Mouse (Mus musculus) cortical plate, adult 2 months (tissue): ENCODE measurements around the gene Tceal7.

ENCODE experiments used
- CTCF ChIP-seq: fragments of 200-500 bp; IDR thresholded peaks from 2 replicates; pipeline ENCODE4 v1.5.1; 2011; ENCODE audit warnings: mild to moderate bottlenecking, control low read depth, low read length; ENCODE audit not compliant: insufficient read depth; ENCODE audit errors: extremely low read depth
- POLR2A ChIP-seq: fragments of 200-500 bp; IDR thresholded peaks from 2 replicates; pipeline ENCODE4 v1.6.1; 2011; ENCODE audit warnings: mild to moderate bottlenecking, low read length, control low read depth; ENCODE audit not compliant: insufficient read depth; ENCODE audit errors: extremely low read depth

DNA sequence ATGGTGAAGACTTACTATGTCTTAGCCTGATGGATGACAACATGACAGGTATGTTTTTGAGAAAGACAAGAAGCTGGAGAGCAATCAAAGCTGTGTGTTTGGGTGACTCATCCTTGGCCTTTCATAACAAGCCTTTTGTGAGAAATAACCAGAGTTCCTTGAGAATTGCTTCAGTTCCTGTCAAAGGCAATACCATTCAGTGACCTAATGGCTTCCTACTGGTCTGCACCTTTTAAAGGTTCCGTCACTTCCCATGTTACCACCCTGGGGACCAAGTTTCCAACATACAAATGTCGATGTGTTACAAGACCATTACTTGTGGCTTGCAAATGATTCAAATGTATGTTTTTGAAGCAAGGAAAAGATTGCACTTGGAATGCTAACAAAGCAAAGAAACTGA lies 28.6 kb downstream of the Tceal7 start:
- TF ChIP-seq CTCF, result no peak
- TF ChIP-seq POLR2A, result no peak
